ENCODE assay signal across 8 mouse cellular contexts in genomic region chr13:60467821-60468579, GRCm38 (mm10).
DNase-seq lines count a peak whose midpoint lies in the region; ATAC-seq and TF ChIP-seq lines count a peak whose summit lies in the region.

No protein-coding gene starts in this region.

- H3K27ac ChIP-seq in hindbrain, postnatal 0 days = no peak overlapping the region
- H3K27ac ChIP-seq in limb, embryonic 13.5 days = peak overlapping the region; percentile 65; the same call in 1 of the 2 replicates

- H3K4me1 ChIP-seq in hindbrain, postnatal 0 days (ENCODE audit: insufficient read depth, low read length) = no peaks in the 10 kb centered on the region
- peaks cover 31% of the 10 kb centered on the region for H3K4me1 ChIP-seq in limb, embryonic 13.5 days

- no peak for ATAC-seq in hindbrain, postnatal 0 days
- no peak for ATAC-seq in limb, embryonic 13.5 days (ENCODE audit: low FRiP score, low read depth)

- DNase-seq in cerebellum, adult 11 months = peak; percentile 26
- no peak for DNase-seq in cerebellum, adult 11-12 months
- DNase-seq in spleen, postnatal 4 days (ENCODE audit: low spot score in 2 of 2) = peak; percentile 24 to 68
- DNase-seq in spleen, adult 12 weeks (ENCODE audit: low spot score) = no peak
- peak; percentile 82 for DNase-seq in embryo, embryonic 10.5 days (ENCODE audit: low spot score)
- peak; percentile 74 for DNase-seq in hindbrain, postnatal 0 days (ENCODE audit: low spot score)
- peak; percentile 66 to 81 for DNase-seq in right cerebral cortex, postnatal 10 days (ENCODE audit: low spot score in 2 of 2)

- H3K4me3 ChIP-seq in hindbrain, postnatal 0 days (ENCODE audit: low read length) = no peak overlapping the region
- H3K4me3 ChIP-seq in limb, embryonic 13.5 days = no peak overlapping the region

- no peaks in the 10 kb centered on the region for H3K36me3 ChIP-seq in hindbrain, postnatal 0 days (ENCODE audit: insufficient read depth, low read length)
- H3K36me3 ChIP-seq in limb, embryonic 13.5 days = no peaks in the 10 kb centered on the region

- TF ChIP-seq CTCF in hindbrain, postnatal 0 days (IDR thresholded peaks at IDR 0.05; ENCODE audit: low read depth) = peak; percentile 88

- H3K27me3 ChIP-seq in hindbrain, postnatal 0 days (ENCODE audit: insufficient read depth, low read length) = no peaks in the 10 kb centered on the region
- H3K27me3 ChIP-seq in limb, embryonic 13.5 days = no peaks in the 10 kb centered on the region

- no peak overlapping the region for H3K4me2 ChIP-seq in hindbrain, postnatal 0 days (ENCODE audit: low read depth, low read length)
- no peak overlapping the region; the same call in 1 of the 2 replicates for H3K4me2 ChIP-seq in limb, embryonic 13.5 days (replicated peaks)

- 16% methylated on average over 11 of the region's 11 CpGs for WGBS in hindbrain, postnatal 0 days
- 13% methylated on average over 11 of the region's 11 CpGs for WGBS in limb, embryonic 13.5 days

- H3K9ac ChIP-seq in hindbrain, postnatal 0 days (replicated peaks; ENCODE audit: low read length) = no peak overlapping the region
- no peak overlapping the region; the same call in 1 of the 2 replicates for H3K9ac ChIP-seq in limb, embryonic 13.5 days

- no peaks in the 10 kb centered on the region for H3K9me3 ChIP-seq in hindbrain, postnatal 0 days (ENCODE audit: low read length)
- H3K9me3 ChIP-seq in limb, embryonic 13.5 days = no peaks in the 10 kb centered on the region

Comparison
In these comparisons a context has a peak if more than half of its experiments do, and no peak if none do; other contexts are left out.
1. DNase-seq: peak in cerebellum, adult 11 months (single experiment), spleen, postnatal 4 days (2 of 2), embryo, embryonic 10.5 days (single experiment), hindbrain, postnatal 0 days (single experiment) and right cerebral cortex, postnatal 10 days (2 of 2); none in cerebellum, adult 11-12 months (single experiment) and spleen, adult 12 weeks (single experiment).